ENCODE assay signal across 8 mouse cellular contexts in the genomic region with DNA sequence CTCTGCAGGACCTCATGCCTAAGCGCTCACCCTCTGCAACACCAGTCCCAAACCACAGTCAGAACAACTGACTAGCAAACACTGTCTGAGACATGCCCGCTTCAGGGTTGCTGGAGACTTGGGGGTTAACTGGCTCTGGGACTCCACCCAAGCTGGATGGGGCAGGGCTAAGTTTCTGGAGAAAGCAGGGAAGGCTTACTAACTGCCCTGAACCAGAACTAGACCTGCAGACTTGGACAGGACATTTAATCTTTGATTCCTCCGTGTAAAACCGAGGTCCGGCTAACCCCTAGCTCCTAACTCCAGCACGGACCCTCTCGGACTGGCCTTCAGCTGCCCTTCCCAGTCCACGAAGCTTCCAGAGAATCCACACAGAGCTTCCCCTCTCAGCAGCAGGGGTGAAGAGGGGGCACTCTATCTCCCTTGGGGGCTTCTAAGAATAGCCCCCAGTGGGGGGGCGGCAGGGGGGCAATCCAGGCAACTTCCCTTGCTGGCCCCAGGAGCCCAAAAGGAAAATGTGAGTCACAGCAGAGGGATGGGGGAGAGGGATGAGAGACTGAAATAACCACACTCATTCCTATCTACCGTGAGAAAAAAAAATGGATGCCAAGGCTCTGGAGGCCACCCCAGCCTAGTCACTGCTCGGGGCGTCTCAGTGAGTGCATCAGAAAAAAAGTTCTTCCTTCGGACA. TPM values are rescaled to one million over a fixed set of nuclear protein-coding genes. Genes with fewer than 3 reads are reported as not detected.
DNase-seq lines count a peak whose midpoint lies in the region; ATAC-seq and TF ChIP-seq lines count a peak whose summit lies in the region.

No protein-coding gene starts in this region.

- no peak for TF ChIP-seq CTCF in liver, embryonic 14.5 days (IDR thresholded peaks at IDR 0.05; ENCODE audit: low read depth)

- no peaks in the 10 kb centered on the region for H3K9me3 ChIP-seq in midbrain, embryonic 12.5 days
- no peaks in the 10 kb centered on the region for H3K9me3 ChIP-seq in midbrain, embryonic 14.5 days (ENCODE audit: control insufficient read depth, low read length)
- H3K9me3 ChIP-seq in hindbrain, embryonic 13.5 days = no peaks in the 10 kb centered on the region
- no peaks in the 10 kb centered on the region for H3K9me3 ChIP-seq in liver, embryonic 14.5 days (ENCODE audit: control insufficient read depth, low read length)

- H3K4me1 ChIP-seq in midbrain, embryonic 12.5 days = peaks cover 24% of the 10 kb centered on the region
- H3K4me1 ChIP-seq in midbrain, embryonic 14.5 days (ENCODE audit: control insufficient read depth, insufficient read depth, low read length) = peaks cover 7% of the 10 kb centered on the region
- H3K4me1 ChIP-seq in hindbrain, embryonic 13.5 days (replicated peaks) = peaks cover 43% of the 10 kb centered on the region
- H3K4me1 ChIP-seq in liver, embryonic 14.5 days (replicated peaks; ENCODE audit: control insufficient read depth in 2 of 2, insufficient read depth in 2 of 2, low read length in 1 of 2) = peaks cover 44 to 56% of the 10 kb centered on the region in 2 experiments

- H3K4me2 ChIP-seq in midbrain, embryonic 12.5 days (replicated peaks) = no peak overlapping the region
- H3K4me2 ChIP-seq in midbrain, embryonic 14.5 days (ENCODE audit: low read length) = no peak overlapping the region
- H3K4me2 ChIP-seq in hindbrain, embryonic 13.5 days = 0 out of 2 replicates have a peak overlapping the region, but pooled peaks have one; percentile 15
- H3K4me2 ChIP-seq in liver, embryonic 14.5 days (ENCODE audit: low read depth) = peak overlapping the region; percentile 90

- DNase-seq in midbrain, embryonic 14.5 days = no peak
- no peak for DNase-seq in liver, embryonic 14.5 days (ENCODE audit: low read depth in 3 of 3, low spot score in 3 of 3)
- DNase-seq in layer of hippocampus, adult 9-10 months (ENCODE audit: low spot score) = no peak
- DNase-seq in urinary bladder, postnatal 25 days (ENCODE audit: low spot score) = no peak
- no peak for DNase-seq in thymus, adult 18-20 months

- ATAC-seq in midbrain, embryonic 12.5 days (ENCODE audit: low FRiP score, low read depth) = no peak
- ATAC-seq in midbrain, embryonic 14.5 days (ENCODE audit: low FRiP score, low TSS enrichment) = no peak
- peak; percentile 66 for ATAC-seq in erythroblast, adult 5-6 weeks (replicated peaks; ENCODE audit: low FRiP score, poor library complexity, severe bottlenecking)
- no peak for ATAC-seq in hindbrain, embryonic 13.5 days (ENCODE audit: low FRiP score)
- peak; percentile 69 for ATAC-seq in liver, embryonic 14.5 days (ENCODE audit: insufficient read depth)

- H3K36me3 ChIP-seq in midbrain, embryonic 12.5 days = peaks cover 66% of the 10 kb centered on the region
- H3K36me3 ChIP-seq in midbrain, embryonic 14.5 days (ENCODE audit: control insufficient read depth, insufficient read depth, low read length) = peaks cover 54% of the 10 kb centered on the region
- peaks cover 74% of the 10 kb centered on the region for H3K36me3 ChIP-seq in hindbrain, embryonic 13.5 days
- H3K36me3 ChIP-seq in liver, embryonic 14.5 days (replicated peaks; ENCODE audit: control insufficient read depth, insufficient read depth, low read depth) = peaks cover 43% of the 10 kb centered on the region

- TF ChIP-seq EP300 in liver, embryonic 14.5 days (IDR thresholded peaks at IDR 0.05; ENCODE audit: low read depth) = no peak

- H3K27ac ChIP-seq in midbrain, embryonic 12.5 days (replicated peaks) = no peak overlapping the region
- H3K27ac ChIP-seq in midbrain, embryonic 14.5 days (replicated peaks; ENCODE audit: low read depth, low read length) = no peak overlapping the region
- no peak overlapping the region for H3K27ac ChIP-seq in hindbrain, embryonic 13.5 days
- H3K27ac ChIP-seq in liver, embryonic 14.5 days = peak overlapping the region; percentile 89

- H3K27me3 ChIP-seq in midbrain, embryonic 12.5 days = no peaks in the 10 kb centered on the region
- no peaks in the 10 kb centered on the region for H3K27me3 ChIP-seq in midbrain, embryonic 14.5 days (ENCODE audit: control insufficient read depth, insufficient read depth, low read length)
- H3K27me3 ChIP-seq in hindbrain, embryonic 13.5 days = no peaks in the 10 kb centered on the region
- no peaks in the 10 kb centered on the region for H3K27me3 ChIP-seq in liver, embryonic 14.5 days (ENCODE audit: control insufficient read depth, insufficient read depth, low read length)

- 0 out of 2 replicates have a peak overlapping the region, but pooled peaks have one; percentile 1 for H3K9ac ChIP-seq in midbrain, embryonic 12.5 days (replicated peaks)
- no peak overlapping the region for H3K9ac ChIP-seq in midbrain, embryonic 14.5 days (replicated peaks; ENCODE audit: low read length)
- H3K9ac ChIP-seq in hindbrain, embryonic 13.5 days = peak overlapping the region; percentile 56; the same call in 1 of the 2 replicates
- H3K9ac ChIP-seq in liver, embryonic 14.5 days (replicated peaks) = peak overlapping the region; percentile 87

- no peak overlapping the region for H3K4me3 ChIP-seq in midbrain, embryonic 12.5 days
- no peak overlapping the region for H3K4me3 ChIP-seq in midbrain, embryonic 14.5 days (replicated peaks; ENCODE audit: low read depth, low read length)
- H3K4me3 ChIP-seq in hindbrain, embryonic 13.5 days = no peak overlapping the region
- peak overlapping the region; percentile 60 to 68 for H3K4me3 ChIP-seq in liver, embryonic 14.5 days (ENCODE audit: insufficient read depth in 1 of 2, low read depth in 2 of 2, low read length in 2 of 2)

- 66% methylated on average over 13 of the region's 13 CpGs for WGBS in midbrain, embryonic 12.5 days
- 66% methylated on average over 13 of the region's 13 CpGs for WGBS in midbrain, embryonic 14.5 days
- WGBS in hindbrain, embryonic 13.5 days = 61% methylated on average over 13 of the region's 13 CpGs
- 32% methylated on average over 13 of the region's 13 CpGs for WGBS in liver, embryonic 14.5 days (ENCODE audit: insufficient replicate concordance)

RNA-seq across cellular contexts. Expression of gene Adcy6, which starts 7.5 kb away (rescaled TPM):
- polyA plus RNA-seq in midbrain, embryonic 12.5 days (2016; fragmentation: Nextera tagmentation; extraction: Ambion mirVana) = 15.6 and 17.2 TPM in 2 replicates
- polyA plus RNA-seq in midbrain, embryonic 14.5 days (2014; fragmentation: Nextera tagmentation; extraction: Ambion mirVana) = 9.6 and 12.2 TPM in 2 replicates
- 4.8 and 26.8 TPM in 2 replicates for total RNA-seq in erythroblast, adult 5-6 weeks (2015; ENCODE audit: low replicate concordance)
- 33.2 and 42.9 TPM in 2 replicates for total RNA-seq in erythroblast, adult 5-6 weeks (2017; ENCODE audit: low replicate concordance)
- polyA plus RNA-seq in hindbrain, embryonic 13.5 days (2015; fragmentation: Nextera tagmentation; extraction: Ambion mirVana) = 10.1 and 11.7 TPM in 2 replicates
- 11.3 and 13.1 TPM in 2 replicates for polyA plus RNA-seq in liver, embryonic 14.5 days (2012; rRNA removed)
- polyA plus RNA-seq in liver, embryonic 14.5 days (2014; fragmentation: Nextera tagmentation; extraction: Ambion mirVana) = 4.2 and 5.7 TPM in 2 replicates

RNA-seq across cellular contexts. Expression of gene Cacnb3, which starts 28.3 kb away (rescaled TPM):
- polyA plus RNA-seq in midbrain, embryonic 12.5 days (2016; fragmentation: Nextera tagmentation; extraction: Ambion mirVana) = 86.2 and 99.6 TPM in 2 replicates
- 130 and 136 TPM in 2 replicates for polyA plus RNA-seq in midbrain, embryonic 14.5 days (2014; fragmentation: Nextera tagmentation; extraction: Ambion mirVana)
- total RNA-seq in erythroblast, adult 5-6 weeks (2015; ENCODE audit: low replicate concordance) = not detected in 2 replicates
- total RNA-seq in erythroblast, adult 5-6 weeks (2017; ENCODE audit: low replicate concordance) = not detected in 2 replicates
- 124 and 135 TPM in 2 replicates for polyA plus RNA-seq in hindbrain, embryonic 13.5 days (2015; fragmentation: Nextera tagmentation; extraction: Ambion mirVana)
- 0.85 and 1.5 TPM in 2 replicates for polyA plus RNA-seq in liver, embryonic 14.5 days (2012; rRNA removed)
- 0.27 and 0.42 TPM in 2 replicates for polyA plus RNA-seq in liver, embryonic 14.5 days (2014; fragmentation: Nextera tagmentation; extraction: Ambion mirVana)

RNA-seq across cellular contexts. Expression of gene 4930415O20Rik, which starts 31.5 kb away (rescaled TPM):
- not detected in 2 replicates for polyA plus RNA-seq in midbrain, embryonic 12.5 days (2016; fragmentation: Nextera tagmentation; extraction: Ambion mirVana)
- polyA plus RNA-seq in midbrain, embryonic 14.5 days (2014; fragmentation: Nextera tagmentation; extraction: Ambion mirVana) = 0.58 TPM in 1 of 2 replicates, not detected in the other
- not detected in 2 replicates for total RNA-seq in erythroblast, adult 5-6 weeks (2015; ENCODE audit: low replicate concordance)
- total RNA-seq in erythroblast, adult 5-6 weeks (2017; ENCODE audit: low replicate concordance) = not detected in 2 replicates
- polyA plus RNA-seq in hindbrain, embryonic 13.5 days (2015; fragmentation: Nextera tagmentation; extraction: Ambion mirVana) = 0.39 TPM in 1 of 2 replicates, not detected in the other
- polyA plus RNA-seq in liver, embryonic 14.5 days (2012; rRNA removed) = not detected in 2 replicates
- polyA plus RNA-seq in liver, embryonic 14.5 days (2014; fragmentation: Nextera tagmentation; extraction: Ambion mirVana) = not detected in 2 replicates

RNA-seq across cellular contexts. Expression of gene Ccnt1, which starts 31.6 kb away (rescaled TPM):
- polyA plus RNA-seq in midbrain, embryonic 12.5 days (2016; fragmentation: Nextera tagmentation; extraction: Ambion mirVana) = 63.3 and 63.9 TPM in 2 replicates
- polyA plus RNA-seq in midbrain, embryonic 14.5 days (2014; fragmentation: Nextera tagmentation; extraction: Ambion mirVana) = 59.7 and 65.8 TPM in 2 replicates
- total RNA-seq in erythroblast, adult 5-6 weeks (2015; ENCODE audit: low replicate concordance) = 23.8 and 41.1 TPM in 2 replicates
- 37.2 and 38.3 TPM in 2 replicates for total RNA-seq in erythroblast, adult 5-6 weeks (2017; ENCODE audit: low replicate concordance)
- 69.7 and 77.0 TPM in 2 replicates for polyA plus RNA-seq in hindbrain, embryonic 13.5 days (2015; fragmentation: Nextera tagmentation; extraction: Ambion mirVana)
- polyA plus RNA-seq in liver, embryonic 14.5 days (2012; rRNA removed) = 6.1 and 8.2 TPM in 2 replicates
- polyA plus RNA-seq in liver, embryonic 14.5 days (2014; fragmentation: Nextera tagmentation; extraction: Ambion mirVana) = 23.7 and 24.7 TPM in 2 replicates

Comparison
In these comparisons a context has a peak if more than half of its experiments do, and no peak if none do; other contexts are left out.
1. ATAC-seq: peak in erythroblast, adult 5-6 weeks (single experiment) and liver, embryonic 14.5 days (single experiment); none in midbrain, embryonic 12.5 days (single experiment), midbrain, embryonic 14.5 days (single experiment) and hindbrain, embryonic 13.5 days (single experiment).
2. H3K4me2 ChIP-seq: peak in hindbrain, embryonic 13.5 days (single experiment) and liver, embryonic 14.5 days (single experiment); none in midbrain, embryonic 12.5 days (single experiment) and midbrain, embryonic 14.5 days (single experiment).
3. H3K4me3 ChIP-seq: peak in liver, embryonic 14.5 days (2 of 2); none in midbrain, embryonic 12.5 days (single experiment), midbrain, embryonic 14.5 days (single experiment) and hindbrain, embryonic 13.5 days (single experiment).
4. RNA of gene Cacnb3, which starts 28.3 kb away (polyA plus RNA-seq): 130 to 136 TPM in midbrain, embryonic 14.5 days, 124 to 135 TPM in hindbrain, embryonic 13.5 days and 86.2 to 99.6 TPM in midbrain, embryonic 12.5 days; 0.27 to 1.5 TPM in liver, embryonic 14.5 days; every median in the first group is over 10 times any median in the second.